Mouse (Mus musculus) ES-Bruce4 (cell line): ENCODE data around the gene Atp6v1fnb.

ENCODE experiments used
- CTCF ChIP-seq: IDR thresholded peaks from one replicate; pipeline ENCODE4 v1.8.1; 2011; ENCODE audit warnings: low read depth, low read length
- EP300 ChIP-seq: IDR thresholded peaks from 2 replicates; pipeline ENCODE4 v1.6.1; 2011; ENCODE audit warnings: low read depth, low read length; ENCODE audit not compliant: insufficient read depth
- POLR2A ChIP-seq: IDR thresholded peaks from one replicate; pipeline ENCODE4 v1.8.1; 2011; ENCODE audit warnings: low read length; ENCODE audit not compliant: insufficient read depth

- no peak for TF ChIP-seq POLR2A
- TF ChIP-seq CTCF, result no peak
- TF ChIP-seq EP300, result no peak
Observed at GRCm38 (mm10) chr6:29473941-29474691, 2.9 kb downstream of the Atp6v1fnb start.
